Mouse (Mus musculus): ENCODE data around the gene Fxyd7. TPM values are rescaled to one million over a fixed set of nuclear protein-coding genes. Genes with fewer than 3 reads are reported as not detected.

The Fxyd7 gene
- polyA plus RNA-seq, 1 experiment: not detected

DNA sequence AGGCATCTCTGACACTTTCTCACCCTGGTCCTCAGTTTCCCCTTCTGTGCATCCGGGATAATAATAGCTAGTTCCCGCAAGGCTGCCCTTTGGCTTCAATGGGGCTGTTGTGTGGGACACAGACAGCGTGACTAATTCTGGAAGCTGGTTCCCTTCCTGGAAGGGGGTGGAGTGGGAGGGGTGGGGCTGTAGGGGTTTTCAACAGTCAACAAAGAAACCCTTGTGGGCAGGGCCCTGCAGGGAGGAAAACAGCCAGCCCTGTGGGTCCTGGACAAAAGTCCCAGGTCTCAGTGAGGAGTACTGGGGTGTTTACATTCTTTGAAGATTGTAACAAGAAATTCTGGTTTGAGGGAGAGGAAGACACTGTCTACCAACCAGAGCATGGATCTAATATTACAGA lies 33.9 kb upstream of the Fxyd7 start:
- no peak for TF ChIP-seq CTCF (IDR thresholded peaks at IDR 0.05; ENCODE audit: low read depth, low read length)
- TF ChIP-seq POLR2A (IDR thresholded peaks at IDR 0.05; ENCODE audit: insufficient read depth, low read length): no peak
- TF ChIP-seq EP300 (IDR thresholded peaks at IDR 0.05; ENCODE audit: insufficient read depth, low read depth, low read length): 0 out of 2 replicates have a peak, but pooled peaks have one; percentile 42
- peak overlapping the region; percentile 22; the same call in 1 of the 2 replicates for H3K27ac ChIP-seq (ENCODE audit: insufficient read depth, low read length)
- H3K9ac ChIP-seq (ENCODE audit: low read depth, poor library complexity, severe bottlenecking): no peak overlapping the region
- no peaks in the 10 kb centered on the region for H3K36me3 ChIP-seq (ENCODE audit: control insufficient read depth, insufficient read depth, low read length, poor library complexity, severe bottlenecking)
- no peaks in the 10 kb centered on the region for H3K27me3 ChIP-seq (ENCODE audit: control insufficient read depth, insufficient read depth, low read length, poor library complexity, severe bottlenecking)
- H3K4me1 ChIP-seq (ENCODE audit: control insufficient read depth, insufficient read depth, low read length): no peaks in the 10 kb centered on the region
- 0 out of 2 replicates have a peak, but pooled peaks cover 3% of the 10 kb centered on the region for H3K9me3 ChIP-seq (replicated peaks; ENCODE audit: control insufficient read depth, insufficient read depth, low read length, poor library complexity, severe bottlenecking)
- no peak overlapping the region for H3K4me3 ChIP-seq (ENCODE audit: low read depth, low read length)

DNA sequence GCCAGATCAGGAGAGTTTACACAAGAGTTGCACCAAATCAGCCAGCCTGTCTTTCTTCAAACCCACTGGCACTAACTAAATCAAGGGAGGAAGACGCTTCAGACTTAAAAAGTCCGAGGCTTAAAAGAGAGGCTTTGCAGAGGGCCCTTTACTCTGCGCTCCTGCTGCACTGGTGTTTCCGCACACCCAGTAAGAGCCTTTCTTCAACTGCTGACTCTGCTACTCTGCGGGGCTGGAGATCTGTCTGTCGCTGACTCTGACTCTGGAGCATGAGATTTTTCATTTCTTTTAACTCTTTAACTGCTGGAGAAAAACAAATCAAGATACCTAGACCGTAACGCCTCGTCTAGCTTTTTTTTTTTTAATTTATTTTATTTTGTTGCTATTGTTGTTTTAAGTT lies 32.9 kb upstream of the Fxyd7 start:
- Histone ChIP-seq H3K9ac (ENCODE audit: low read depth, poor library complexity, severe bottlenecking) (no peak overlapping the region), H3K27me3 (ENCODE audit: control insufficient read depth, insufficient read depth, low read length, poor library complexity, severe bottlenecking) (no peaks in the 10 kb centered on the region), H3K4me1 (ENCODE audit: control insufficient read depth, insufficient read depth, low read length) (no peaks in the 10 kb centered on the region), H3K36me3 (ENCODE audit: control insufficient read depth, insufficient read depth, low read length, poor library complexity, severe bottlenecking) (no peaks in the 10 kb centered on the region), H3K27ac (ENCODE audit: insufficient read depth, low read length) (no peak overlapping the region), H3K4me3 (ENCODE audit: low read depth, low read length) (no peak overlapping the region), H3K9me3 (replicated peaks; ENCODE audit: control insufficient read depth, insufficient read depth, low read length, poor library complexity, severe bottlenecking) (no peaks in the 10 kb centered on the region)
- TF ChIP-seq CTCF (IDR thresholded peaks at IDR 0.05; ENCODE audit: low read depth, low read length): no peak
- no peak for TF ChIP-seq EP300 (IDR thresholded peaks at IDR 0.05; ENCODE audit: insufficient read depth, low read depth, low read length)
- no peak for TF ChIP-seq POLR2A (IDR thresholded peaks at IDR 0.05; ENCODE audit: insufficient read depth, low read length)

DNA sequence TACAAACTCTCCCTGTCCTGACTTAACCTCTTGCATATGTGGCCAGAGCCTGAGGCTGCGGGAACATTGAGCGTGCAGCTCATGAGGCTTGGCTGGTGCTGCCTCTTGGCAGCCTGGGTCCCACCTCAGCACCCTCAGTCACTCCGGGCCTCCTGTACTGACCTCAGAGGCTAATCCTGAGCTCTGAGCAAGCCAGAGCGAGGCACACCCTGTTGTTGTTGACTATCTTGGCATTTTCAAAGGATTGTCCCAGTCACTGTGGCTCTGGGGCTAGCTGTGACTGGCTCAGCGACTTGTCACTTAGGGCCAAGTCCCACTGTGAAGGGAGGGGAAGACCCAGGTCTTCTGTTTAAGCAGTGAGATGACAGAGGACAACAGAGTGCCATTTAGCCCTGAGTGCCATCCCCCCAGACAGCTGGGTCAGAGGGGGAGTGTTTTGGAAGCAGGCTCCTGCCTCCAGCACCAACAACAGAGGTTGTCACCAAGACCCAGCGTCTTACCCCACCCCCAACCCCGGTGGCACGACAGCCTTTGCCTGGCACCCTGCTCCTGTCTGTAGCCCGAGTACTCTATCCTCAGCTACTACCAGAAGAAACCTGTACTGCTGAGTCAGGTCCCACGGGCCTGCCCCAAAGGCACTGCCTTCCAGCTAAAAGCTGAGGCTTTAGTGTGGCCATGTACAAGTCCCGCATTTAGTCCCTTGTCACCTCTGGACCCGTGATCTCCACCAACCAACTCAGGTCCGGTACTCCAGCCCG lies 31.7 kb upstream of the Fxyd7 start:
- no peak overlapping the region for H3K4me3 ChIP-seq (ENCODE audit: low read depth, low read length)
- no peaks in the 10 kb centered on the region for H3K4me1 ChIP-seq (ENCODE audit: control insufficient read depth, insufficient read depth, low read length)
- no peak overlapping the region for H3K27ac ChIP-seq (ENCODE audit: insufficient read depth, low read length)
- TF ChIP-seq CTCF (IDR thresholded peaks at IDR 0.05; ENCODE audit: low read depth, low read length): no peak
- TF ChIP-seq POLR2A (IDR thresholded peaks at IDR 0.05; ENCODE audit: insufficient read depth, low read length): no peak
- TF ChIP-seq EP300 (IDR thresholded peaks at IDR 0.05; ENCODE audit: insufficient read depth, low read depth, low read length): no peak
- H3K9me3 ChIP-seq (replicated peaks; ENCODE audit: control insufficient read depth, insufficient read depth, low read length, poor library complexity, severe bottlenecking): no peaks in the 10 kb centered on the region
- no peak overlapping the region for H3K9ac ChIP-seq (ENCODE audit: low read depth, poor library complexity, severe bottlenecking)
- no peaks in the 10 kb centered on the region for H3K36me3 ChIP-seq (ENCODE audit: control insufficient read depth, insufficient read depth, low read length, poor library complexity, severe bottlenecking)
- H3K27me3 ChIP-seq (ENCODE audit: control insufficient read depth, insufficient read depth, low read length, poor library complexity, severe bottlenecking): no peaks in the 10 kb centered on the region

DNA sequence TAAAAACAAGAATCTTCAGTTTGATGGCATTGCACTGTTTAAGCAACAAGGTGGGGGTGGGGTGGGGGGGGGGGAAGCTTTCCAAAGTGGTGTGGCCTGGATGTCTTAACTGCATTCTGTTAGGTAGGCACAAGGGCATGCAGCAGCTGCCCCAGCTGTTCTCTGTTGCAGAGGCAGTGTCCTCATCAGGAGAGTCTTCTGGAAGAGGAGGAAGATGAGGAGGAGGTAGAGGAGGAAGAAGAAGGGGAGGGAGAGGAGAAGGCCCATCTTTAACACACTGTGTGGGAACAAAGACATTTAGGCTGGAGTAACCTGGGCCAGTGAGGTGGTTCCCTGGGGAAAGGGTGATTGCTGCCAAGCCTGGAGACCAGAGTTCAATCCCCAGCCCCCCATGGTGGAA lies 30.8 kb upstream of the Fxyd7 start:
- H3K27me3 ChIP-seq (ENCODE audit: control insufficient read depth, insufficient read depth, low read length, poor library complexity, severe bottlenecking): no peaks in the 10 kb centered on the region
- no peak overlapping the region for H3K9ac ChIP-seq (ENCODE audit: low read depth, poor library complexity, severe bottlenecking)
- no peaks in the 10 kb centered on the region for H3K36me3 ChIP-seq (ENCODE audit: control insufficient read depth, insufficient read depth, low read length, poor library complexity, severe bottlenecking)
- no peak overlapping the region for H3K27ac ChIP-seq (ENCODE audit: insufficient read depth, low read length)
- no peaks in the 10 kb centered on the region for H3K4me1 ChIP-seq (ENCODE audit: control insufficient read depth, insufficient read depth, low read length)
- no peak overlapping the region for H3K4me3 ChIP-seq (ENCODE audit: low read depth, low read length)
- H3K9me3 ChIP-seq (replicated peaks; ENCODE audit: control insufficient read depth, insufficient read depth, low read length, poor library complexity, severe bottlenecking): no peaks in the 10 kb centered on the region
- no peak for TF ChIP-seq EP300 (IDR thresholded peaks at IDR 0.05; ENCODE audit: insufficient read depth, low read depth, low read length)
- no peak for TF ChIP-seq CTCF (IDR thresholded peaks at IDR 0.05; ENCODE audit: low read depth, low read length)
- TF ChIP-seq POLR2A (IDR thresholded peaks at IDR 0.05; ENCODE audit: insufficient read depth, low read length): no peak

DNA sequence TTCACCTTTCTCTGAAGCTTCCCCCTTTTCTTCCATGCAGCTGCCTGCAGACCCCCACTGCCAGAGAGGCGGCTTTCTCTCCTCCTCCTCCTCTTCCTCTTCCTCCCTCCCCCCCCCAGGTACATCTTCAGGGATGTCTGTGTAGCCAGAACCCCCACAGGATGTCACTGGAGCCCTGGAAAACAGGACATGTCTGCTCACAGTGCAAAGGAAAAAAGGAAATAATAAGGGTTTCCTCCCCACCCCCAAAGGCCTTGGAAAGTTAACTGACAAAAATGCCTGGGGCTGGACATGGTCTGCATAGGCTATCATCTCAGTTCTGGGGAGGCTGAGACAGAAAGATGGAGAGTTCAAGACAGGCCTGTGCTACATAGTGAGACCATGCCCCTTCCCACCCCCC lies 29.8 kb upstream of the Fxyd7 start:
- no peaks in the 10 kb centered on the region for H3K4me1 ChIP-seq (ENCODE audit: control insufficient read depth, insufficient read depth, low read length)

DNA sequence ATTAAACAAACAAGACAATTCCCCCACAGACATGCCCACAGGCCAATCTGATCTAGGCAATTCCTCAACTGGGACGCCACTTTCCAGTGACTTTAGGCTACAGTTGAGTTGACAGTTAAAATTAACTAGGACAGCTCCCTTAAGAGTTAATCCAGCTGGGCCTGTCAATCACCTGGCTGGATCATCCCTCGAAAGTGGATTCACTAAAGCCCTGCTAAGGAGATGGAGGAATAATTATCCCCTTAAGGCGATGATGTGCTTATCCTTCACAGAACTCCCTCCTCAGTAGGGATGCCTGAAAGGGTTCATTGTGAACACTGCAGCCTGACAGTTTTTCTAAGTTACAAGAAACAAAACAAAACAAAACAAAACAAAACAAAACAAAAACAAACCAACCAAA lies 29.3 kb upstream of the Fxyd7 start:
- H3K27ac ChIP-seq (ENCODE audit: insufficient read depth, low read length): no peak overlapping the region
- TF ChIP-seq CTCF (IDR thresholded peaks at IDR 0.05; ENCODE audit: low read depth, low read length) (no peak), EP300 (IDR thresholded peaks at IDR 0.05; ENCODE audit: insufficient read depth, low read depth, low read length) (no peak), POLR2A (IDR thresholded peaks at IDR 0.05; ENCODE audit: insufficient read depth, low read length) (no peak)
- no peak overlapping the region for H3K4me3 ChIP-seq (ENCODE audit: low read depth, low read length)
- no peak overlapping the region for H3K9ac ChIP-seq (ENCODE audit: low read depth, poor library complexity, severe bottlenecking)
- H3K9me3 ChIP-seq (replicated peaks; ENCODE audit: control insufficient read depth, insufficient read depth, low read length, poor library complexity, severe bottlenecking): no peaks in the 10 kb centered on the region
- H3K27me3 ChIP-seq (ENCODE audit: control insufficient read depth, insufficient read depth, low read length, poor library complexity, severe bottlenecking): no peaks in the 10 kb centered on the region
- H3K36me3 ChIP-seq (ENCODE audit: control insufficient read depth, insufficient read depth, low read length, poor library complexity, severe bottlenecking): no peaks in the 10 kb centered on the region
- H3K4me1 ChIP-seq (ENCODE audit: control insufficient read depth, insufficient read depth, low read length): no peaks in the 10 kb centered on the region

More for the DNA sequence above, 29.8 kb upstream of the Fxyd7 start:
- Histone ChIP-seq H3K9me3 (replicated peaks; ENCODE audit: control insufficient read depth, insufficient read depth, low read length, poor library complexity, severe bottlenecking) (no peaks in the 10 kb centered on the region), H3K27ac (ENCODE audit: insufficient read depth, low read length) (no peak overlapping the region), H3K4me3 (ENCODE audit: low read depth, low read length) (no peak overlapping the region), H3K36me3 (ENCODE audit: control insufficient read depth, insufficient read depth, low read length, poor library complexity, severe bottlenecking) (no peaks in the 10 kb centered on the region), H3K27me3 (ENCODE audit: control insufficient read depth, insufficient read depth, low read length, poor library complexity, severe bottlenecking) (no peaks in the 10 kb centered on the region), H3K9ac (ENCODE audit: low read depth, poor library complexity, severe bottlenecking) (no peak overlapping the region)
- TF ChIP-seq CTCF (IDR thresholded peaks at IDR 0.05; ENCODE audit: low read depth, low read length) (no peak), EP300 (IDR thresholded peaks at IDR 0.05; ENCODE audit: insufficient read depth, low read depth, low read length) (no peak), POLR2A (IDR thresholded peaks at IDR 0.05; ENCODE audit: insufficient read depth, low read length) (no peak)

Data from ES-Bruce4 (cell line).